Mouse (Mus musculus): ENCODE data around the gene Cfap36. TPM values are rescaled to one million over a fixed set of nuclear protein-coding genes. Genes with fewer than 3 reads are reported as not detected.

The Cfap36 gene
- 24.1 TPM for polyA plus RNA-seq (2017; shearing (Covaris generic))

GRCm38 (mm10) chr11:29246883-29247650 lies at the start of gene Cfap36:
Cfap36 (minus strand) TSS chr11:29247409.

GRCm38 (mm10) chr11:29172563-29173124 lies 74.6 kb downstream of the Cfap36 start, which contains the start of gene Ppp4r3b:
Ppp4r3b (plus strand) TSS chr11:29172890.

Other genes with a start within 250 kb of the Cfap36 start
- gene Pnpt1, start 116.7 kb downstream of the Cfap36 start, polyA plus RNA-seq (2017; shearing (Covaris generic)) = 31.2 TPM
- 130 TPM for gene Ppp4r3b, start 74.5 kb downstream of the Cfap36 start, polyA plus RNA-seq (2017; shearing (Covaris generic))
- 1.5 TPM for gene Ccdc88a, start 126.2 kb upstream of the Cfap36 start, polyA plus RNA-seq (2017; shearing (Covaris generic))